Mouse (Mus musculus): ENCODE measurements around the gene Tmem97. TPM values are rescaled to one million over a fixed set of nuclear protein-coding genes. Genes with fewer than 3 reads are reported as not detected.

Gene Tmem97
- polyA plus RNA-seq, 1 experiment, result 14.8 TPM

- Histone ChIP-seq H3K4me3 (ENCODE audit: insufficient read depth, low read depth, low read length) (no peak overlapping the region), H3K27ac (replicated peaks; ENCODE audit: low read depth, low read length) (no peak overlapping the region), H3K4me1 (ENCODE audit: control insufficient read depth, insufficient read depth, insufficient read length, low read length) (no peaks in the 10 kb centered on the region)
These were observed 18.2 kb upstream of the Tmem97 start for GRCm38 (mm10) chr11:78568827-78569226.

GRCm38 (mm10) chr11:78567614-78568013 is 17.0 kb upstream of the Tmem97 start:
- H3K4me1 ChIP-seq (ENCODE audit: control insufficient read depth, insufficient read depth, insufficient read length, low read length), result no peaks in the 10 kb centered on the region
- no peak overlapping the region for H3K27ac ChIP-seq (replicated peaks; ENCODE audit: low read depth, low read length)
- H3K4me3 ChIP-seq (ENCODE audit: insufficient read depth, low read depth, low read length), result no peak overlapping the region

GRCm38 (mm10) chr11:78566775-78567174 is 16.2 kb upstream of the Tmem97 start:
- H3K27ac ChIP-seq (replicated peaks; ENCODE audit: low read depth, low read length), result peak overlapping the region; percentile 76

GRCm38 (mm10) chr11:78560447-78560846 is 9.9 kb upstream of the Tmem97 start:
- H3K4me3 ChIP-seq (ENCODE audit: insufficient read depth, low read depth, low read length), result no peak overlapping the region
- H3K27ac ChIP-seq (replicated peaks; ENCODE audit: low read depth, low read length), result no peak overlapping the region
- H3K4me1 ChIP-seq (ENCODE audit: control insufficient read depth, insufficient read depth, insufficient read length, low read length), result no peaks in the 10 kb centered on the region

More at GRCm38 (mm10) chr11:78566775-78567174, 16.2 kb upstream of the Tmem97 start:
- Histone ChIP-seq H3K4me3 (ENCODE audit: insufficient read depth, low read depth, low read length) (no peak overlapping the region), H3K4me1 (ENCODE audit: control insufficient read depth, insufficient read depth, insufficient read length, low read length) (no peaks in the 10 kb centered on the region)

DNA sequence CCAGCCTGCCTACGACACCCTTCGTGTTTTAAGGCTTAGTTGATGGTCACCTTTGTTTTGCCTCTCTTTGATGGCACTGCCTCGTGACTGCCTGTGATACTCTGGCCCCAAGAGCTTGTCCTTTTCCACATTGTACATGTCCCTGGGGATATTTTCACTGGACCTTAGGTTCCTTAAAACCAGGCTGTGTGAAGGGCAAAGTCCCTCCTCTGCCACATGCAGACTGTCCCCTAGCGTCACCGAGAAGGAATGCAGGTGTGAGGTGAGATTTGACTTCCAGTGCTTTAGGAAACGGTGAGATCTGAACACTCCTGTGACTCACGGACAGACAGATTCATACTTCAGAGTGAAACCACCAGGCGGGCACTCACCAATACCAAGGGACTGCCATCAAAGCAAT is 6.7 kb upstream of the Tmem97 start:
- Histone ChIP-seq H3K4me1 (ENCODE audit: control insufficient read depth, insufficient read depth, insufficient read length, low read length) (no peaks in the 10 kb centered on the region), H3K27ac (replicated peaks; ENCODE audit: low read depth, low read length) (no peak overlapping the region), H3K4me3 (ENCODE audit: insufficient read depth, low read depth, low read length) (no peak overlapping the region)

- no peak overlapping the region for H3K27ac ChIP-seq (replicated peaks; ENCODE audit: low read depth, low read length)
- H3K4me1 ChIP-seq (ENCODE audit: control insufficient read depth, insufficient read depth, insufficient read length, low read length), result no peaks in the 10 kb centered on the region
- no peak overlapping the region for H3K4me3 ChIP-seq (ENCODE audit: insufficient read depth, low read depth, low read length)
These were observed 5.5 kb upstream of the Tmem97 start for GRCm38 (mm10) chr11:78556070-78556469.

GRCm38 (mm10) chr11:78555623-78556022 is 5.0 kb upstream of the Tmem97 start:
- H3K4me3 ChIP-seq (ENCODE audit: insufficient read depth, low read depth, low read length), result no peak overlapping the region
- no peaks in the 10 kb centered on the region for H3K4me1 ChIP-seq (ENCODE audit: control insufficient read depth, insufficient read depth, insufficient read length, low read length)
- H3K27ac ChIP-seq (replicated peaks; ENCODE audit: low read depth, low read length), result no peak overlapping the region

DNA sequence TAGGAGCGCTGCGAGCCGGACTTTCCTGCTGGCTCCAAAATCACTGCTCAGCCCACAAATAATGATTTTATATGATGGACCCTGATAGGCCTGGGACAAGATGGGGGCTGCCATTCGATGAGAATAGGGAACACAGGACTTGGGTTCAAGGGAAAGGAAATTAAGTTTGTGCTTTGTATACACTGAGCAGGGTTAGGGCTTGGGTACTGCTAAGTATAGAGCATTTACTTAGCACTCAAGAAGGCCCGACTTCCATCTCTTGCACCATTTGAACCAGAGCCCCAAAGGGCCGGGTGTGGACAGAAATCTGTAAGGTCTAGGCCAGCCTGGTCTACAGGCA is 452 bp upstream of the Tmem97 start:
- H3K4me3 ChIP-seq (ENCODE audit: insufficient read depth, low read depth, low read length), result peak overlapping the region; percentile 52
- H3K4me1 ChIP-seq (ENCODE audit: control insufficient read depth, insufficient read depth, insufficient read length, low read length), result no peaks in the 10 kb centered on the region; the same call in 1 of the 2 replicates
- H3K27ac ChIP-seq (replicated peaks; ENCODE audit: low read depth, low read length), result no peak overlapping the region

- no peaks in the 10 kb centered on the region; the same call in 1 of the 2 replicates for H3K4me1 ChIP-seq (ENCODE audit: control insufficient read depth, insufficient read depth, insufficient read length, low read length)
- peak overlapping the region; percentile 69 for H3K4me3 ChIP-seq (ENCODE audit: insufficient read depth, low read depth, low read length)
- H3K27ac ChIP-seq (replicated peaks; ENCODE audit: low read depth, low read length), result no peak overlapping the region
These were observed 1.0 kb downstream of the Tmem97 start for GRCm38 (mm10) chr11:78549491-78549987.

DNA sequence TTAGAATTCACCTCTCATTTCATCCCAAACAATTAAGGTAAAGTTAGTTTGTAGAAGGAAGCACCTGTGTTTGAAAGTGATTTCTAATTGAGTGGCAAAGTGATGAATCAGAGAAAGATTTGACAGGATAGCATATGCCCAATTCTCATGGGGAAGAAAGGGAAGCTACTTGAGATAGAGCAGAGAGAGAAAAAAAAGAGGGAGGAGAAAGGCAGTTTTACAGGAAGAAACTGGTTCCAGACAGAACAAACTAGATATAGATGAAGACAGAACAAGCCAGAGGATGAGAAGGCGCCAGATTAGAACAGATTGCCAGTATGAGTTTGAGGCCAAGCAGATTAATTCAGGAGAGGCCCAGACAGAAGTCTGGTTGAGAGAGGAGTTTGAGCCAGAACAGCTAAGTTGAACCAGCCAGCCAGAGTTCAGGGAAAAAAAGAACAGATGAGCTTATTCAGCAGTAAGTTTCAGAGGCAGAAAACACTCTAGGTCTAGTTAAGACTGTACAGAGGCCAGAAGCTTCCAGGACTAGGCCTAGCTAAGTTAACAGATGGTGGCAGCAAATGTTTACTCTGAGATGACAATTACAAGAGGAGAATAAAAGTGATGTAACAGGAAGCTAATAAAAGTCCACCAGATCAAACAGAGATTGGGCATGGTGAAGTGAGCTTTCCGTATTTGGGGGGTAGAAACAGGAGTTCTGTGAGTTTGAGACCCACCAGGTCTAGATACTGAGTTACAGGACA is 2.7 kb downstream of the Tmem97 start:
- Histone ChIP-seq H3K4me3 (ENCODE audit: insufficient read depth, low read depth, low read length) (no peak overlapping the region), H3K4me1 (ENCODE audit: control insufficient read depth, insufficient read depth, insufficient read length, low read length) (no peaks in the 10 kb centered on the region; the same call in 1 of the 2 replicates), H3K27ac (replicated peaks; ENCODE audit: low read depth, low read length) (no peak overlapping the region)

GRCm38 (mm10) chr11:78545181-78545580 is 5.4 kb downstream of the Tmem97 start:
- no peak overlapping the region for H3K4me3 ChIP-seq (ENCODE audit: insufficient read depth, low read depth, low read length)
- H3K4me1 ChIP-seq (ENCODE audit: control insufficient read depth, insufficient read depth, insufficient read length, low read length), result no peaks in the 10 kb centered on the region; the same call in 1 of the 2 replicates
- H3K27ac ChIP-seq (replicated peaks; ENCODE audit: low read depth, low read length), result no peak overlapping the region

DNA sequence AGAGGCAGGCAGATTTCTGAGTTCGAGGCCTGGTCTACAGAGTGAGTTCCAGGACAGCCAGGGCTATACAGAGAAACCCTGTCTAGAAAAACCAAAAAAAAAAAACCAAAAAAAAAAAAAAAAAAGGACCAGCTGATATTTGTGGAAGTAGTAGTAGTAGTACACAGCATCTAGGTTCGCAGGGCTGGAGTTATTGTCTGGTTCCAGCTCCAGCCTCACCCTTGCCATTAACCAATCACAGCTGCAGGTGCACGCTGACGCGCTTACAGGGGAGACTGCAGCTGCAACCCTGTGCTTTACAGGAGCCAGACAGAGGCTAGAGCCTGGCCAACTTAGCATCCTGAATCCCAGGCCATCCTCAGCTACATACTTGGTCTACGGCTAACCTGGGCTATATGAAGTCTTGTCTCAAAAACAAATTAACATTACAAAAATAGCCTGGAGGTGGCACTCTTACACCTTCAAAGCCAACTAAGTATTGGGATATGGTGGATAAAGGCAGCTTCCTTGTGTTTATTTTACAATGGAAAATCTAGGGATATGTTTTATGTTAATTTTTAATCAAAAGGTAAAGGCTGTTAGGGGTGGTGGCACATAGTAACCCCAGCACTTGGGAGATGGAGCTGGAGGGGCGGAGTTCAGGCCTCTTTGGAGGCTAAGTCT is 6.0 kb downstream of the Tmem97 start:
- Histone ChIP-seq H3K27ac (replicated peaks; ENCODE audit: low read depth, low read length) (no peak overlapping the region), H3K4me3 (ENCODE audit: insufficient read depth, low read depth, low read length) (no peak overlapping the region), H3K4me1 (ENCODE audit: control insufficient read depth, insufficient read depth, insufficient read length, low read length) (no peaks in the 10 kb centered on the region; the same call in 1 of the 2 replicates)

DNA sequence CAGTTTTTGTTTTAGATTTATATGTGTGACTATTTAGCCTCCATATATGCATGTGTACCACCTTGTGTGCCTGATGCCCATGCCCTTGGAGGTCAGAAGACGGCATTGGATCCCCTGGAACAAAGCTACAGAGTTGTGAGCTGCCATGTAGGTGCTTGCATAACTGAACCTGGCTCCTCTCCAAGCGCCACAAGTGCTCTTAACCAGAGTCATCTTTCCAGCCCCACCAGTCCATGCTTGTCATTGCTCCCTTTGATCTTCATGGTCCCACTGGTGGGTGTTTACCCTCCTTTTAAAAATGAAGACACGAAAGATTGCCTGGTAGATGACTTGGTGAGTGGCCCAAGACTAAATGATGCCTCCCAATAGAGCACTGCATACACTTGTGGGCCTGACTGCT is 10.2 kb downstream of the Tmem97 start:
- Histone ChIP-seq H3K4me3 (ENCODE audit: insufficient read depth, low read depth, low read length) (no peak overlapping the region), H3K4me1 (ENCODE audit: control insufficient read depth, insufficient read depth, insufficient read length, low read length) (peaks cover 3% of the 10 kb centered on the region; the same call in 1 of the 2 replicates), H3K27ac (replicated peaks; ENCODE audit: low read depth, low read length) (no peak overlapping the region)

GRCm38 (mm10) chr11:78536690-78537084 is 13.9 kb downstream of the Tmem97 start:
- peak overlapping the region; percentile 72 for H3K27ac ChIP-seq (replicated peaks; ENCODE audit: low read depth, low read length)
- peaks cover 9% of the 10 kb centered on the region; the same call in 1 of the 2 replicates for H3K4me1 ChIP-seq (ENCODE audit: control insufficient read depth, insufficient read depth, insufficient read length, low read length)
- peak overlapping the region; percentile 81 for H3K4me3 ChIP-seq (ENCODE audit: insufficient read depth, low read depth, low read length)

DNA sequence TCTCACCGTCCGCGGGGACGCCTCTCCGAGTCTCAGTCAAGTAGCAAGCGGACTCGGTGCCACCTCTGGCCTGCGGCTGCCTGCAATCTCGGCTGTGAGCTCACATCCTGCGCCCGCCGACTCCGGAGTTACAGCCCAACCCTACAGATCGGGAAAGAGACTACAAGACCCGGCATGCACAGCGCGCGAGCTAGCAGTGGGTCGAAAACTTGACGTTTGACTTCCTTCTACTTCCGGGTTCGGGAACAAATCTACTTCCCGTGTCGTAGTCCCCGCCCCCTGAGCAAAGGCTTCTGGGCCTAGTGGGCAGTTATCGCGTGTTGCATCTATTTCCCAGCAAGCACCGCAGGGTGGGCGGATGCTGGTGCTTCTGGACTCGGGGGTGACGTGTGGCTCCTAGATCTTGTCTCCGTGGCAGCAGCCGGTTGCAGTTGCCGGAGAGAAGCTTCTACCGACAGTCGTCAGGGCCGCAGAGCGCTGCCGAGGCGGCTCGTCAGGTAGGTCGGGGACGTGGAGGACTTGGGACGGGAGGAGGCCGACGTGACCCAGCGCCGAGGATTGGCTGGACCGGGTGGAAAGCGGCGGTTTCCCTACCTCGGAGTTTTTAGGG is 14.4 kb downstream of the Tmem97 start, which contains the start of the genes Tnfaip1 and Ift20:
Gene Tnfaip1, minus strand, starts transcription at position 253 of the 610 bp plus-strand sequence.
Gene Ift20, plus strand, starts transcription at position 282 of the 610 bp plus-strand sequence.
- Histone ChIP-seq H3K4me3 (ENCODE audit: insufficient read depth, low read depth, low read length) (peak within 1 kb of the TSS; percentile 89), H3K4me1 (ENCODE audit: control insufficient read depth, insufficient read depth, insufficient read length, low read length) (peaks cover 9% of the 10 kb centered on the region; the same call in 1 of the 2 replicates), H3K27ac (replicated peaks; ENCODE audit: low read depth, low read length) (peak within 1 kb of the TSS; percentile 96)

All from brown adipose tissue, adult 24 weeks (tissue).